In the genomic region with DNA sequence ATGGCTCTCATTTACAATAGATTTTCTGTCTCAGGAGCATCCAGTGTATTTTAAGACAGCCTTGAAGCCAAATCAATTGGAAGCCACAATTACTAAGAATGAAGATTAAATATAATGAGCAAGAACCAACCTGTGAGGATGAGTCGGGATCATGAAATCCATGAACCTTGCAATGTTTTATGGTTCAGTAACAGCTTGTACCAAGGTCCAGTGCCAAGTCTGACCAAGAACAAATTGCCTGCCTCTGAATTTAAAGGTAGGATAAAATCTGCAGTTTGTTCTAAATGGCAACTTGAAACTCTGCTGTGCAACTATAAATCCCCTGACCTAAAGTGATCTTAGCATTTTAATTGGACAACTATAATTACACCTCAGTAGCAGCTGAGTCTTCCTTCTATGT, we compare ENCODE assay signal across 23 mouse cellular contexts.
"Had no signal": no experiment of that assay in that cellular context is flagged by ENCODE, and none has a peak within 500 bp of the region (broad histone marks: within the 10 kb centered on the region; RNA-seq: fewer than 3 reads in every experiment).

No protein-coding gene starts in this region.

- H3K36me3 ChIP-seq: heart, embryonic 13.5 days; heart, embryonic 15.5 days; hindbrain, embryonic 13.5 days; hindbrain, embryonic 15.5 days; limb, embryonic 13.5 days; limb, embryonic 15.5 days; liver, embryonic 12.5 days had no signal

- ATAC-seq: hindbrain, postnatal 0 days; intestine, embryonic 16.5 days; liver, embryonic 12.5 days had no signal

- H3K4me2 ChIP-seq: heart, embryonic 11.5 days; heart, embryonic 13.5 days; heart, embryonic 15.5 days; hindbrain, embryonic 13.5 days; hindbrain, embryonic 15.5 days; limb, embryonic 13.5 days; limb, embryonic 15.5 days; liver, embryonic 12.5 days had no signal

- H3K9me3 ChIP-seq: heart, embryonic 13.5 days; heart, embryonic 15.5 days; hindbrain, embryonic 13.5 days; hindbrain, embryonic 15.5 days; limb, embryonic 13.5 days; limb, embryonic 15.5 days; liver, embryonic 12.5 days had no signal

- H3K9ac ChIP-seq: heart, embryonic 13.5 days; heart, embryonic 15.5 days; hindbrain, embryonic 13.5 days; hindbrain, embryonic 15.5 days; limb, embryonic 13.5 days; limb, embryonic 15.5 days; liver, embryonic 12.5 days; liver, embryonic 14.5 days had no signal

- H3K27me3 ChIP-seq: heart, embryonic 13.5 days; heart, embryonic 15.5 days; hindbrain, embryonic 13.5 days; hindbrain, embryonic 15.5 days; limb, embryonic 13.5 days; limb, embryonic 15.5 days; liver, embryonic 12.5 days had no signal

- DNase-seq: gastrocnemius, adult 2 months; gastrocnemius, postnatal 10 days; gastrocnemius, postnatal 25 days; heart, adult 11 months; heart, adult 2 months; heart, postnatal 14 days; heart, postnatal 36 days; kidney, adult 18-20 months; layer of hippocampus, adult 9-11 months; layer of hippocampus, postnatal 36 days; left cerebral cortex, postnatal 4 days; lung, adult 18-20 months had no signal

- H3K27ac ChIP-seq: gastrocnemius, adult 2 months; heart, adult 2 months; heart, embryonic 13.5 days; heart, embryonic 15.5 days; hindbrain, embryonic 13.5 days; hindbrain, embryonic 15.5 days; hindbrain, postnatal 0 days; limb, embryonic 13.5 days; limb, embryonic 15.5 days; liver, embryonic 12.5 days; liver, embryonic 14.5 days had no signal

- H3K4me3 ChIP-seq: gastrocnemius, adult 2 months; heart, adult 2 months; heart, embryonic 13.5 days; heart, embryonic 15.5 days; hindbrain, embryonic 13.5 days; hindbrain, embryonic 15.5 days; limb, embryonic 13.5 days; limb, embryonic 15.5 days; liver, embryonic 12.5 days had no signal

- H3K4me1 ChIP-seq: heart, embryonic 13.5 days; heart, embryonic 15.5 days; hindbrain, embryonic 13.5 days; hindbrain, embryonic 15.5 days; limb, embryonic 13.5 days; limb, embryonic 15.5 days; liver, embryonic 12.5 days had no signal
